Mouse (Mus musculus): ENCODE results near the gene Efna4. TPM values are rescaled to one million over a fixed set of nuclear protein-coding genes. Genes with fewer than 3 reads are reported as not detected.

Gene Efna4
- polyA plus RNA-seq, 1 experiment from 2014 or later: 24.7 TPM

DNA sequence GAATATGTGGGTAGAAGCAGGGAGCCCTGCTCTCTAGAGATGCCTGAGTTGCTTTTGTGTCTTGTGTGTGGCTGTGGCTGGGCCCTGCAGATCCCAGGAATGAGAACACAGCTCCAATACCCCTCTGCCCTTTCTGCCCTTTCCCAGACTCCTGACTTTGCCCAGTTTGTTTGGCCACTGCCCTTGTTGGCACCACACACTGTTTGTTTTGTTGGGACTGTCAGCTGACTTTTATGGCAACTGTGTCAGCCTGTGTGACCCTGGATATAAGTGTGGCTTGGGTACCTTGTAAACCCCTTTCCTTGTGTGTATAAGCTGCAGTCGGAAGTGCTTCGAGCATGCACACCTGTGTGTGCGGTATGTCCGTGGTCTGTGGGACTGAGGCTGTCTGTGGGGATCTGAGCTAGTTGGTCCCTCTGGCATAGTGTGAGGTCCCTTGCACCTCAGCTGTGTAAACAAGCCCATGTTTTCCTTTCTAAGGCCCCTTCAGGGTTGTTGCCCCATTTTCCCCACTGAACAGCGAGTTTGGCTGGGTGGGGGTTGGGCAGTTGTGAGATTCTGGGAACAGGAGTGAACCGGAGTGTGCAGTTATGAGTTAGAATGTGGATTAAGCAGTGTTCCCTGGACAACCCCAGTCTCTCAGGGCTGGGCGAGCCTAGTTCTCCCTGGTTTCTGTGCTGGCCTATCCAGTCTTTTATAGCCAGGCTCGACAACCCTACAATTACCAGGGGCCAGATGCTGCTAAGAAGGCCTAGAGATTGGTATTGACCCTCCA, 32.1 kb downstream of the Efna4 start:
- no peak overlapping the region for H3K4me2 ChIP-seq (ENCODE audit: low read depth, low read length)
- no peak overlapping the region for H3K9ac ChIP-seq (ENCODE audit: low read length)
- ATAC-seq (ENCODE audit: low read depth): peak; percentile 39
- no peak overlapping the region for H3K4me3 ChIP-seq (ENCODE audit: low read length)
- no peak overlapping the region; the same call in 1 of the 2 replicates for H3K27ac ChIP-seq (ENCODE audit: low read length)
- H3K27me3 ChIP-seq (ENCODE audit: control insufficient read depth, insufficient read depth, low read depth, low read length): no peaks in the 10 kb centered on the region
- 42% methylated on average over 8 of the region's 8 CpGs for WGBS
- H3K36me3 ChIP-seq (ENCODE audit: control insufficient read depth, insufficient read depth, low read length): no peaks in the 10 kb centered on the region
- H3K9me3 ChIP-seq (ENCODE audit: control insufficient read depth, low read length): no peaks in the 10 kb centered on the region
- H3K4me1 ChIP-seq (replicated peaks; ENCODE audit: control insufficient read depth, insufficient read depth, low read length): no peaks in the 10 kb centered on the region; the same call in 1 of the 2 replicates

DNA sequence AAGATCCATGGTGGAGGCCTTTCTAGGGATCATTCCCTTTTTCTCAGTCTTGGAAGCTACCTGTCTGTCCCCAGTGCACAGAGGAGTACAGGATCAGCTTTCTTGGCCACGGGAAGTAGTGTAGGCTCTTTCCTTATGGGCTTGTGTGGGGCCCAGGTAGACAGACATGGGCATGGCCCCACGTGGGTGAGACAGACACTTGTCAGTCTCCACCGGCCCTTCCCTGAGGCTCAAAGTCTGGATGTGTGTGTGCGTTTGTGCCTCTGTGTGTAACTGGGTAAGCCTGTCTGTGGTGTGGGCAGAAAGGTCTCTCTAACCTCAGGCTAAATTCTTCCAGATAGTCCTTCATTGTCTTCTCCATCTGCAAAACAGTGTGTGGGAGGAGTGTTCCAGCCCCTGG, 32.7 kb downstream of the Efna4 start:
- Histone ChIP-seq H3K4me2 (ENCODE audit: low read depth, low read length) (no peak overlapping the region), H3K27me3 (ENCODE audit: control insufficient read depth, insufficient read depth, low read depth, low read length) (no peaks in the 10 kb centered on the region), H3K4me1 (replicated peaks; ENCODE audit: control insufficient read depth, insufficient read depth, low read length) (no peaks in the 10 kb centered on the region; the same call in 1 of the 2 replicates), H3K4me3 (ENCODE audit: low read length) (no peak overlapping the region), H3K9me3 (ENCODE audit: control insufficient read depth, low read length) (no peaks in the 10 kb centered on the region), H3K27ac (ENCODE audit: low read length) (no peak overlapping the region; the same call in 1 of the 2 replicates), H3K9ac (ENCODE audit: low read length) (no peak overlapping the region), H3K36me3 (ENCODE audit: control insufficient read depth, insufficient read depth, low read length) (no peaks in the 10 kb centered on the region)
- ATAC-seq (ENCODE audit: low read depth): no peak
- 51% methylated on average over 4 of the region's 4 CpGs for WGBS

DNA sequence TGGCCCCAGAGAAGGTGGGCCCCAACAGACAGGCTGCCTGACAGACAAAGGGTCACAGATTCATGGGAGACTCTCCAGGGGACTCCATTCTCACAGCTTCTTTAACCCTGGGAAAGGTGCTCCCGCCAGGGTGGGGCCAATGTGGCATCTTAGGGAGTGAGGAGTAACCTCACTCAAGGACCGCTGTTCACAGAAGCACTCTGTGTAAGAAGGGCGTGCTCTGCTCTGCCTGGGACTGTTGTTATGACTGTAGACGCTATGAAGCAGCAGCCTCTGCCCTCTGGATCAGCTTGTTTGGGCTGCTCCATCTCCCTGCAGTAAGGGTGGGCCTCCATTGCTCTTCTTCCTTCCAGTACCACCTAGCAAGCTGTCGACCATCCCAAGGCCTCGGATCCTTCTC, 33.4 kb downstream of the Efna4 start:
- Histone ChIP-seq H3K4me2 (ENCODE audit: low read depth, low read length) (no peak overlapping the region), H3K36me3 (ENCODE audit: control insufficient read depth, insufficient read depth, low read length) (no peaks in the 10 kb centered on the region), H3K27ac (ENCODE audit: low read length) (no peak overlapping the region), H3K9me3 (ENCODE audit: control insufficient read depth, low read length) (no peaks in the 10 kb centered on the region), H3K4me3 (ENCODE audit: low read length) (no peak overlapping the region), H3K27me3 (ENCODE audit: control insufficient read depth, insufficient read depth, low read depth, low read length) (no peaks in the 10 kb centered on the region), H3K4me1 (replicated peaks; ENCODE audit: control insufficient read depth, insufficient read depth, low read length) (peaks cover 1% of the 10 kb centered on the region; the same call in 1 of the 2 replicates), H3K9ac (ENCODE audit: low read length) (no peak overlapping the region)
- peak; percentile 43; the same call in 1 of the 2 replicates for ATAC-seq (ENCODE audit: low read depth)
- WGBS: 41% methylated on average over 6 of the region's 6 CpGs

DNA sequence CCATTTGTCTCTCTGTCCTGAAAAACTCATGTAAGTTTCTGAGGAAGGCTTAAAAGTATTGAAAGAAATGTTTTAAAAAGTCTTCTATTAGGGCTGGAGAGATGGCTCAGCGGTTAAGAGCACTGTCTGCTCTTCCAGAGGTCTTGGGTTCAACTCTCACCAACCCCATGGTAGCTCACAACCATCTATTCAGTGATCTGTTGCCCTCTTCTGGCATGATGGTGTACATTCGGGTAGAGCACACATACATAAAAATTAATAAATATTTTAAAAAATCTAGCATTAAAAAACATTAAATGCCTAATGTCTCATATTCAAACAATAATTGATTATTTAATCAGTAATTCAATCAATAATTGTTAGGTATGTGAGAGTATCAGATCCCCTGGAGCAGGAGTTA, 37.3 kb downstream of the Efna4 start:
- no peak for ATAC-seq (ENCODE audit: low read depth)
- 57% methylated on average over 2 of the region's 2 CpGs for WGBS
- Histone ChIP-seq H3K4me2 (ENCODE audit: low read depth, low read length) (no peak overlapping the region), H3K9ac (ENCODE audit: low read length) (no peak overlapping the region), H3K4me3 (ENCODE audit: low read length) (no peak overlapping the region), H3K36me3 (ENCODE audit: control insufficient read depth, insufficient read depth, low read length) (no peaks in the 10 kb centered on the region), H3K4me1 (replicated peaks; ENCODE audit: control insufficient read depth, insufficient read depth, low read length) (peaks cover 4% of the 10 kb centered on the region; the same call in 1 of the 2 replicates), H3K27ac (ENCODE audit: low read length) (no peak overlapping the region), H3K27me3 (ENCODE audit: control insufficient read depth, insufficient read depth, low read depth, low read length) (no peaks in the 10 kb centered on the region), H3K9me3 (ENCODE audit: control insufficient read depth, low read length) (no peaks in the 10 kb centered on the region)

DNA sequence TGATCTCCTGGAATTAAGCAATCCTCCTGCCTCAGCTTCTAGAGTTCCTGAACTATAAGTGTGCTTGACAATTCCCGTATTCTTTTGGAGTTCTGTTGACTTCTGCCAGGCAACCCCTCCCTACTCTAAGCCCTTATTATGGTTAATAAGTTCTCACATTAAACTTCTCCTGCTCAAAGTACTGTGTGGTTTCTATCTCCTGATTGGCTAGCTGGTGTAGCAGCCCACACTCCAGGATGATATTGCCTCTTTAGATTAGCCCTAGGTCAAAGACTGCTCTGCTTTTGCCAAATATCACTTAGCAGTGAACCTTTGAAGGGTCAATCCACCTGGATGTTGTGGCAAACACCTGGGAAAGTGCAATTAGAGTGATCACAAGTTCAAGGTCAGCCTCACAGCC, 37.8 kb downstream of the Efna4 start:
- peak; percentile 53 for ATAC-seq (ENCODE audit: low read depth)
- Histone ChIP-seq H3K36me3 (ENCODE audit: control insufficient read depth, insufficient read depth, low read length) (no peaks in the 10 kb centered on the region), H3K4me3 (ENCODE audit: low read length) (peak overlapping the region; percentile 33), H3K4me2 (ENCODE audit: low read depth, low read length) (peak overlapping the region; percentile 46), H3K9ac (ENCODE audit: low read length) (peak overlapping the region; percentile 46; the same call in 1 of the 2 replicates), H3K27ac (ENCODE audit: low read length) (no peak overlapping the region), H3K27me3 (ENCODE audit: control insufficient read depth, insufficient read depth, low read depth, low read length) (no peaks in the 10 kb centered on the region), H3K4me1 (replicated peaks; ENCODE audit: control insufficient read depth, insufficient read depth, low read length) (peaks cover 4% of the 10 kb centered on the region; the same call in 1 of the 2 replicates), H3K9me3 (ENCODE audit: control insufficient read depth, low read length) (no peaks in the 10 kb centered on the region)
- 26% methylated on average over 1 of the region's 1 CpGs for WGBS

DNA sequence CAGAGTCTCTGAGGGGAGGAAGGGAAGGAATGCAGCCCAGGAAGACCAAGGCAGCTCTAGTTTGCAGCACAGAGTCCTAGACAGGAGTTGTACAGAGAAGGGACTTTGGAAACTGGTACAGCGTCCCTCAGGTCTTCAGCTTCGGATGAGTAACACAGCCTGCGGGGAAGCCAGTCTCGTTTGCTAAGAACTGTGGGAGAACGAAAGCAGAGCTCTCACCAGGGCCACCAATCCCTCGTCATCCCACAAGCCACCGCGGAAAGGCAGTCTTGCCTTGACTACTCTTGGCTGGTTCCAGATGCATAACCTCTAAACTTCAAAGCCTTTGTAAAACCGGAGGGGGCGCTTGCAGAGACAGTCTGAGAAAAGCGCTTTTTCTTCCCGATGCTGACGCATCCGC, 38.3 kb downstream of the Efna4 start:
- H3K27me3 ChIP-seq (ENCODE audit: control insufficient read depth, insufficient read depth, low read depth, low read length): no peaks in the 10 kb centered on the region
- H3K9me3 ChIP-seq (ENCODE audit: control insufficient read depth, low read length): no peaks in the 10 kb centered on the region
- peak overlapping the region; percentile 46 for H3K4me2 ChIP-seq (ENCODE audit: low read depth, low read length)
- peak overlapping the region; percentile 46 for H3K9ac ChIP-seq (ENCODE audit: low read length)
- H3K27ac ChIP-seq (ENCODE audit: low read length): no peak overlapping the region
- H3K4me3 ChIP-seq (ENCODE audit: low read length): peak overlapping the region; percentile 33
- H3K36me3 ChIP-seq (ENCODE audit: control insufficient read depth, insufficient read depth, low read length): no peaks in the 10 kb centered on the region
- ATAC-seq (ENCODE audit: low read depth): peak; percentile 50; the same call in 1 of the 2 replicates
- H3K4me1 ChIP-seq (replicated peaks; ENCODE audit: control insufficient read depth, insufficient read depth, low read length): peaks cover 4% of the 10 kb centered on the region; the same call in 1 of the 2 replicates
- WGBS: 5% methylated on average over 14 of the region's 14 CpGs

DNA sequence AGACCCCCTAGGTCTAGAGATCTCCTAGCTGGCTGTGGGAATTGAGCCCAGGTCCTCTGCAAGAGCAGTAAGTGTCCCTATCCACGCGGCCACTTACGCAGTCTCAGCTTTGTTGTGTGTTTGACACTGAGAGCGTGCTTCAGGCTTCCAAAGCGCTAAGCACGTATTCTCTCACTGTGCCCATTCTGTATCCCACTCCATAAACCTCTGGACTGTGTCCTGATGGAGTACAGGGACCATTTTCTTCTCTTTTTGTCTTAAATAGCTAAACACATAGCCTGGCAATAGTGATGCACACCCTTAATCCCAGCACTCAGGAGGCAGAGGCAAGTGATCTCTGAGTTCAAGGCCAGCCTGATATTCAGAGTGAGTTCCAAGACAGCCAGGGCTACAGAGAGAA, 38.9 kb downstream of the Efna4 start:
- H3K27me3 ChIP-seq (ENCODE audit: control insufficient read depth, insufficient read depth, low read depth, low read length): no peaks in the 10 kb centered on the region
- no peak overlapping the region for H3K27ac ChIP-seq (ENCODE audit: low read length)
- H3K4me1 ChIP-seq (replicated peaks; ENCODE audit: control insufficient read depth, insufficient read depth, low read length): peaks cover 4% of the 10 kb centered on the region; the same call in 1 of the 2 replicates
- no peak overlapping the region for H3K4me2 ChIP-seq (ENCODE audit: low read depth, low read length)
- no peak overlapping the region for H3K9ac ChIP-seq (ENCODE audit: low read length)
- 72% methylated on average over 6 of the region's 6 CpGs for WGBS
- no peaks in the 10 kb centered on the region for H3K9me3 ChIP-seq (ENCODE audit: control insufficient read depth, low read length)
- no peak for ATAC-seq (ENCODE audit: low read depth)
- no peaks in the 10 kb centered on the region for H3K36me3 ChIP-seq (ENCODE audit: control insufficient read depth, insufficient read depth, low read length)
- no peak overlapping the region for H3K4me3 ChIP-seq (ENCODE audit: low read length)

DNA sequence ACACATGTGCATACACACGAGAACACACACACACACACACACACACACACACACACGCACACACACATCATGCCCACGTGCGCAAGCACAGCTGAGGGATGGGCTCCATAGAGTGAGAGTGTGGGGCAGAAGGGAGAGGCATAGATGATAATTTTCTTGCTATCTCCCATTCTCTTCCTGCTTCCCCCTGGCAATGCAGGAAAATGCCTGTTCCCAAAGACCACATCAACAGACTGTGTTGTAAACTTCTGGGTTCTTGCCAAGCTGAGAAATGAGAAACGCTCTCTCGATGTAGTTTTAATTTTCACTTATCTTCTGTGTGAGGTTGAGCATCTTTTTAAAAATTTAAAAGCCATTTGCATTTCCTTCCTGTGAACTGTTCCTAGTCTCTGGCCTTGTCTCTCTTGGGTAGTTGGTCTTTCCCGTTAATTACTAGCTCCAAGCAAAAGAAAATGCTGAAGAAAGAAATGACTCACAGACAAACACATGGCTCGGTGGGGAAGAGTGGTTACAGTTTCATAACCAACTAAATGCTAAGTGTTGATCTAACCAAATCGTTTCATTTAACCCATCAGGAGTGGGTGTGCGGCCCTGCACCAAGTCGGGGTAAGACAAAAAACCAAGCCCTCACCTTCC, 40.9 kb downstream of the Efna4 start:
- WGBS: 65% methylated on average over 11 of the region's 11 CpGs
- no peak for ATAC-seq (ENCODE audit: low read depth)
- no peaks in the 10 kb centered on the region for H3K27me3 ChIP-seq (ENCODE audit: control insufficient read depth, insufficient read depth, low read depth, low read length)

DNA sequence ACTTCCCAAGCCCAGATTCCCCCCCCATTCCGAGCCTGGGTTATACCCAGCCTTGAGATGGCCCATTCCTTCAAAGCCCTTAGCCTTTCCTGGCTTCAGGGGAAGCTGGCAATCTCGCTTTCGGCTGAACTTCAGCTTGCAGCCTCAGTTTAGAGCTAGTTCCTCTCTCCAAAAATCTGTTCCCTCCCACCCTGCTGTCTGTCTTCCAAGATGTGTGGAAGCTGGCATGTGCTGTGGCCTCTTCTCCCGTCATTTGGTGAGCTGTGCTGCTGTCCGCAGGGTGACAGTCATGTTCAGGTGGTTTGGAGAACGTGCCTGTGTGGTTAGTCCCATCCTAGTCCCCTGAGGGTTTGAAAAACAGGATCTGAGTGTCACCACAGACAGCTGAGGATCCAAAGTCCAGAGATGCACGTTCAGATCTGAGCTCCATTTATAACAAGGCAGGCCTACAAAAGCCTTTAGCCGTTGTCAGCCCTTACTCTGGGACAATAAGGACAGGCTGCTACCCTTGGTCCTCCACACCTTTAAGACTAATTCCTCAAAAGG, 42.1 kb downstream of the Efna4 start:
- Histone ChIP-seq H3K36me3 (ENCODE audit: control insufficient read depth, insufficient read depth, low read length) (no peaks in the 10 kb centered on the region), H3K9ac (ENCODE audit: low read length) (no peak overlapping the region), H3K4me1 (replicated peaks; ENCODE audit: control insufficient read depth, insufficient read depth, low read length) (peaks cover 4% of the 10 kb centered on the region; the same call in 1 of the 2 replicates), H3K27me3 (ENCODE audit: control insufficient read depth, insufficient read depth, low read depth, low read length) (no peaks in the 10 kb centered on the region), H3K4me3 (ENCODE audit: low read length) (no peak overlapping the region), H3K27ac (ENCODE audit: low read length) (no peak overlapping the region), H3K4me2 (ENCODE audit: low read depth, low read length) (no peak overlapping the region), H3K9me3 (ENCODE audit: control insufficient read depth, low read length) (no peaks in the 10 kb centered on the region)
- no peak for ATAC-seq (ENCODE audit: low read depth)
- WGBS: 81% methylated on average over 8 of the region's 8 CpGs

More for the DNA sequence above, 40.9 kb downstream of the Efna4 start:
- no peak overlapping the region for H3K9ac ChIP-seq (ENCODE audit: low read length)
- peaks cover 4% of the 10 kb centered on the region; the same call in 1 of the 2 replicates for H3K4me1 ChIP-seq (replicated peaks; ENCODE audit: control insufficient read depth, insufficient read depth, low read length)
- no peak overlapping the region for H3K4me2 ChIP-seq (ENCODE audit: low read depth, low read length)
- no peaks in the 10 kb centered on the region for H3K9me3 ChIP-seq (ENCODE audit: control insufficient read depth, low read length)
- H3K27ac ChIP-seq (ENCODE audit: low read length): no peak overlapping the region
- no peaks in the 10 kb centered on the region for H3K36me3 ChIP-seq (ENCODE audit: control insufficient read depth, insufficient read depth, low read length)
- no peak overlapping the region for H3K4me3 ChIP-seq (ENCODE audit: low read length)

Measured in lung, embryonic 16.5 days (tissue).